Mouse (Mus musculus) olfactory bulb, adult 2 months (tissue): ENCODE data around the gene Minos1.
A peak's percentile ranks its signal among the peaks of the same experiment; 100 is the strongest.

ENCODE experiments used
- CTCF ChIP-seq: fragments of 200-500 bp; IDR thresholded peaks from 2 replicates; pipeline ENCODE4 v1.5.1; 2012; ENCODE audit warnings: low read depth, mild to moderate bottlenecking, low read length, moderate library complexity; ENCODE audit not compliant: insufficient read depth
- POLR2A ChIP-seq: fragments of 200-500 bp; IDR thresholded peaks from 2 replicates; pipeline ENCODE4 v1.6.1; 2012; ENCODE audit warnings: mild to moderate bottlenecking, low read depth, low read length, moderate library complexity; ENCODE audit not compliant: insufficient read depth

DNA sequence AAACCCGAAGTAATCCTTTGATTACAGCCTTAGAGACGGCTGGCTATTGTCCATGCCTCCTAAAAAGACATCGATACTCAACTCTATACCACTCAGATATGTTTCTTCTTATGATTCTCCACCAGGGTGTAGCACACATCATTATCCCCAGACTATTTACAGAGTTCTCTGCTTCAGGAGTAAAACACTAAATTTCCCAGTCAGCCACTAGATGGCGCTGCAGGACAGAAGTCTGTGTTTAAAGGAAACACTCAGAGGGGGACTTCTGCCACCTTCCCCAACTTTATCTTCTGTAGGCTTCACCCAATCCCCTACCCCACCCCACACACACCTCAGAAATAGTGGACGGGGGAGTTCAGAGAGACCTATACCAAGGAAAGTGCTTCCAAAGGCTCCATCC lies 44.9 kb downstream of the Minos1 start:
- TF ChIP-seq CTCF, result 0 out of 2 replicates have a peak, but pooled peaks have one; percentile 8
- no peak for TF ChIP-seq POLR2A
